Mouse (Mus musculus): Measurements from ENCODE around the gene Edc4. TPM values are rescaled to one million over a fixed set of nuclear protein-coding genes. Genes with fewer than 3 reads are reported as not detected.

Gene Edc4
- polyA plus RNA-seq, 1 experiment from 2014 or later, result 52.2 TPM

DNA sequence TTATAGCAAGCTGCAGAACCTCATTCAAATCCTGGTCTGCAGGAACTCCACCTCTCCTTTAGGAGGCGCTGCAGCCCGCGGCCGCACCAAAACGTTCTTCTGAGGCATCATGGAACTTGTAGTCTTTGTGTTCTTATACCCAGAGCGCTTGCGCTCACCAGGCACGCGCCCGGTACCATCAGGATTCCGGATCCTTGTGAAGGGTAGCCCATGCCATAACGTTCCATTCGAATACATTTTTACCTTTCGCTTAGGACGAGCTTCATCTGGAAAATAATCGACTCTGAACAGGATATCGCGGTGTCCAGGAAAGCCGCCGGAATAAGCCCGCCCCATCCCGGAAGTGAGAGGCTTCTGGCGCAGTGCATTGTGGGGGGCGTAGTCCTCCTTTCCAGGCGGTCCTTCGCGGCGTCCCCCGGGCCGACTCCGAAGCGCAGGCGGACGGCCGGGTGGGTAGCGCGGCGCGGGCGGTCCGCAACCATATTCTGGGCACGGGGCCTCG lies 25.9 kb upstream of the Edc4 start, which contains the start of gene Thap11:
Gene Thap11, plus strand, starts transcription at position 418 of the 502 bp plus-strand sequence.
- Histone ChIP-seq H3K27ac (replicated peaks) (peak within 1 kb of the TSS; percentile 89), H3K4me3 (peak within 1 kb of the TSS; percentile 57), H3K4me2 (peak within 1 kb of the TSS; percentile 98), H3K36me3 (no peaks in the 10 kb centered on the region), H3K9me3 (no peaks in the 10 kb centered on the region), H3K27me3 (no peaks in the 10 kb centered on the region), H3K4me1 (replicated peaks) (peaks cover 60% of the 10 kb centered on the region), H3K9ac (peak within 1 kb of the TSS; percentile 68)
- peak; percentile 90 for ATAC-seq (ENCODE audit: low FRiP score, low read depth)
- 0% methylated on average over 43 of the region's 43 CpGs for WGBS

DNA sequence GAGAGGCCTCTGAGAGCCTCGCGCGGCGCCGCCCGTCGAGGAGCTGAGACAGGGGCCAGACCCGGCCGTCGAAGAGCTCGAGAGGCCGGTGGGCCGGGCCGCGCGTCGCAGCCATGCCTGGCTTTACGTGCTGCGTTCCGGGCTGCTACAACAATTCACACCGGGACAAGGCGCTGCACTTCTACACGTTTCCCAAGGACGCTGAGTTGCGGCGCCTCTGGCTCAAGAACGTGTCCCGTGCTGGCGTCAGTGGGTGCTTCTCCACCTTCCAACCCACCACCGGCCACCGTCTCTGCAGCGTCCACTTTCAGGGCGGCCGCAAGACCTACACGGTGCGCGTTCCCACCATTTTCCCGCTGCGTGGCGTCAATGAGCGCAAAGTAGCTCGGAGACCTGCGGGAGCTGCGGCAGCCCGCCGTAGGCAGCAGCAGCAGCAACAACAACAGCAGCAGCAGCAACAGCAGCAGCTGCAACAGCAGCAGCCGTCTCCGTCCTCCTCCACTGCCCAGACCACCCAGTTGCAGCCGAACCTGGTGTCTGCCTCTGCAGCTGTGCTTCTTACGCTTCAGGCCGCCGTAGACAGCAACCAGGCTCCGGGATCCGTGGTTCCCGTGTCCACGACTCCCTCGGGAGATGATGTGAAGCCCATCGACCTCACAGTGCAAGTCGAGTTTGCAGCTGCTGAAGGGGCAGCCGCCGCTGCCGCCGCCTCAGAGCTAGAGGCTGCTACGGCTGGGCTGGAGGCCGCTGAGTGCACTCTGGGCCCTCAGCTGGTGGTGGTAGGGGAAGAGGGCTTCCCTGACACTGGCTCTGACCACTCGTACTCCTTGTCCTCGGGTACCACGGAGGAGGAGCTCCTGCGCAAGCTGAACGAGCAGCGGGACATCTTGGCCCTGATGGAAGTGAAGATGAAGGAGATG lies 25.2 kb upstream of the Edc4 start:
- Histone ChIP-seq H3K9ac (peak overlapping the region; percentile 68), H3K9me3 (no peaks in the 10 kb centered on the region), H3K27ac (replicated peaks) (peak overlapping the region; percentile 89), H3K4me3 (peak overlapping the region; percentile 57), H3K27me3 (no peaks in the 10 kb centered on the region), H3K4me1 (replicated peaks) (peaks cover 60% of the 10 kb centered on the region), H3K36me3 (no peaks in the 10 kb centered on the region), H3K4me2 (peak overlapping the region; percentile 98)
- under 1% methylated on average over 71 of the region's 71 CpGs for WGBS
- peak; percentile 16 for ATAC-seq (ENCODE audit: low FRiP score, low read depth)

DNA sequence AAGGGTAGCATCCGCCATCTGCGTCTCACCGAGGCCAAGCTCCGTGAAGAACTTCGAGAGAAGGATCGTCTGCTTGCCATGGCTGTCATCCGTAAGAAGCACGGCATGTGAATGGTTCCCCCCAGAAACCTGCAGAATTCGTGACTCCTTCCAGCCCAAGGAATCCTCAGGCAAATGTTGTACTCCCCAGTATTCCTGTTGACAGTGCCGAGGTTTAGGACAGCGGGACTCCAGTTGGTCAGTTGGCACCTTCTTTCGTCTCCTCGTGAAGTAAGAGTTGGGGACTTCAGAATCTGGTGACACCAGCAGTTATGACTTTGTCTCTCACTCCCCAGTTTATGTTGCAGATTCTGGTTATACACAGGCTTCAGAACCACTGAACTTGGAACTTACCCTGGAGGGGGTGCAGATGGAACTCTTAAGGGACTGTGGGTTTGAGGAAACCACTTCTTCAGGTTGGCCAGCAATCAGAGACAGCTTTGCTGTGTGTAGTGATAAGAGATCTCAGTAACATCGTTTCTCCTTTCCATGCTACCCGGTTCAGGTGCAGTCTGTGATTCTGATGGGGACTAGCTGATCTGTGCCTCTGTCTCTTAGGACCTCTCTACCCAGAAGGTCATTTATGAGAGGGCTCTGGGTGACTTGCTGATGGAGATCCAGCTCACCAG lies 24.4 kb upstream of the Edc4 start:
- 24% methylated on average over 15 of the region's 15 CpGs for WGBS
- Histone ChIP-seq H3K4me3 (peak overlapping the region; percentile 57), H3K9ac (peak overlapping the region; percentile 68), H3K27me3 (no peaks in the 10 kb centered on the region), H3K36me3 (no peaks in the 10 kb centered on the region), H3K9me3 (no peaks in the 10 kb centered on the region), H3K4me2 (peak overlapping the region; percentile 98), H3K27ac (replicated peaks) (peak overlapping the region; percentile 89), H3K4me1 (replicated peaks) (peaks cover 56% of the 10 kb centered on the region)
- ATAC-seq (ENCODE audit: low FRiP score, low read depth), result no peak

DNA sequence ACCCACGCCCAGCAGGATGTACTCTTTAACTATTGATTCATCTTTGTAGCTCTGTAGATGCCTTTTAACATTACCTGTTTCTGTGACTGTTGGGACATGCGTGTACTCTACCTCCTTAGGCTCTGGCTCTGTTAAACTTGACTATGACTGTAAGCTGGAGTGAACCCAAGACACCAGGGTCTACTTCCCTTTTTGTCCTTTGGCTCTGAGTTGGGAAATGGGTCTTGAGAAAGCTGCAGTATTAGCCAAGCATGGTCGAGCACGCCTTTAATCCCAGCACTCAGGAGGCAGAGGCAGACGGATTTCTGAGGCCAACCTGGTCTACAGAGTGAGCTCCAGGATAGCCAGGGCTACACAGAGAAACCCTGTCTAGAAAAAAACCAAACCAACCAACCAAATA lies 22.2 kb upstream of the Edc4 start:
- peaks cover 67% of the 10 kb centered on the region for H3K4me1 ChIP-seq (replicated peaks)
- WGBS, result 83% methylated on average over 5 of the region's 5 CpGs

DNA sequence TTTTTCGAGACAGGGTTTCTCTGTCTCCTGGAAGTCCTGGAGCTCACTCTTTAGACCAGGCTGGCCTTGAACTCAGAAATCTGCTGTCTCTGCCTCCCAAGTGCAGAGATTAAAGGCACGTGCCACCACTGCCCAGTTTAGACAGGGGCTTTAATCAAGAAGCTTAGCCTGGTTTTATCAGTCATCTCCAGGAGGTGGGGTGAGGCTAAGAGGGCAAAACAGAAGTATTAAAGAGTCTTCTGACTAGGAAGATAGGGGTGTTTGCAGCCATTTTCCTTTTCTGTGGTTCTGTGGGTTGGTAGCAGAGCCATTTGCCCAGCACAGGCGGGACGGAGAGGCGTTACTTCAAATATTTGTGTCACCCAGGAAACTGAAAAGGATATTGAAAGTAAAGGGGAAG lies 21.4 kb upstream of the Edc4 start:
- no peak overlapping the region for H3K4me2 ChIP-seq
- WGBS, result 78% methylated on average over 5 of the region's 5 CpGs
- no peak for ATAC-seq (ENCODE audit: low FRiP score, low read depth)
- H3K4me3 ChIP-seq, result no peak overlapping the region
- no peak overlapping the region for H3K27ac ChIP-seq (replicated peaks)
- no peaks in the 10 kb centered on the region for H3K36me3 ChIP-seq
- H3K9me3 ChIP-seq, result no peaks in the 10 kb centered on the region
- no peak overlapping the region for H3K9ac ChIP-seq
- peaks cover 68% of the 10 kb centered on the region for H3K4me1 ChIP-seq (replicated peaks)
- H3K27me3 ChIP-seq, result no peaks in the 10 kb centered on the region

More for the DNA sequence above, 22.2 kb upstream of the Edc4 start:
- no peaks in the 10 kb centered on the region for H3K27me3 ChIP-seq
- H3K4me3 ChIP-seq, result no peak overlapping the region
- H3K27ac ChIP-seq (replicated peaks), result no peak overlapping the region
- no peak overlapping the region for H3K9ac ChIP-seq
- no peaks in the 10 kb centered on the region for H3K36me3 ChIP-seq
- peak overlapping the region; percentile 16; the same call in 1 of the 2 replicates for H3K4me2 ChIP-seq
- H3K9me3 ChIP-seq, result no peaks in the 10 kb centered on the region
- ATAC-seq (ENCODE audit: low FRiP score, low read depth), result no peak

DNA sequence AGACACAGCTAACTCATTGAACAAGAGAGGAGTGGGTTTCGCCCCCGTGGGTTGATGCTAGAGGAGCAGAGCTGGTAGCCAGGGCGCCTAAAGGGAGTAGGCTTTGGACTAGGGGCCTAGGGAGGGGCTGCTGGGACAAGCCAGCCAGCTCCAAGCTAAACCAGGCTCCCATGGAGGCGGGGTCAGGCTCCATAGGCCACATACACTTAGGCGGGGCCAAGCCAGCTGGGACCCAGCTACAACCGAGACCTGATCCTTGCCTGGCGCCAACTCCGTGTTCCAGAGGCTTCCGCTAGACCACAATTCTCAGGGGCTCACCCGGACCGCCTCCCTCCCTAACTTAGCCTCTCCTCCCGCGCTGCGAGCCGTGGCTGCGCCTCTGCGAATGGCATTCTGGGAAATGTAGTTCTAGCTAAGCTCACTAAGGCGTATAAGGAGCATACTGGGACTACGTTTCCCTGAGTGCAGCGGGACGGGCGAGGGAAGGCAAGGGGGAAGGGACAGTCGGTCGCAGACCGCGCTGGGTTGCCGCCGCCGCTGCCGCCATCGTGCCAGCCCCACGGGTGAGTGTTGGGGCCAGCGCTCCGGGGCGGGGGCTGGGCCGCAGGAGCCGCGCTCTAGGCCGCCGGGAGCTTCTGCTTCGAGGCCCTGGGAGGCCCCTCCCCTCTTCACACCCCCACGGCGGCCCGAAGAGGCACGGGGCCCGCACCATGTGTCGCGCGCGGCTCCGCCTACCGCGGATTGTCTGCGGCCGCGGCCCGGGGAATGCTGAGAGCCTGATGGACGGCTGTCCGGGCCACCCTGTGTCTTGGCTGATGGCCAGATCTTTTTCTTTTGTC lies 20.3 kb upstream of the Edc4 start, which contains the start of gene Nutf2:
Gene Nutf2, plus strand, starts transcription at position 438 of the 839 bp plus-strand sequence.
- Histone ChIP-seq H3K27ac (replicated peaks) (peak within 1 kb of the TSS; percentile 93), H3K9ac (peak within 1 kb of the TSS; percentile 89), H3K9me3 (no peaks in the 10 kb centered on the region), H3K27me3 (no peaks in the 10 kb centered on the region), H3K36me3 (no peaks in the 10 kb centered on the region), H3K4me3 (peak within 1 kb of the TSS; percentile 82), H3K4me2 (peak within 1 kb of the TSS; percentile 79), H3K4me1 (replicated peaks) (peaks cover 67% of the 10 kb centered on the region)
- peak; percentile 97 for ATAC-seq (ENCODE audit: low FRiP score, low read depth)
- under 1% methylated on average over 59 of the region's 59 CpGs for WGBS

DNA sequence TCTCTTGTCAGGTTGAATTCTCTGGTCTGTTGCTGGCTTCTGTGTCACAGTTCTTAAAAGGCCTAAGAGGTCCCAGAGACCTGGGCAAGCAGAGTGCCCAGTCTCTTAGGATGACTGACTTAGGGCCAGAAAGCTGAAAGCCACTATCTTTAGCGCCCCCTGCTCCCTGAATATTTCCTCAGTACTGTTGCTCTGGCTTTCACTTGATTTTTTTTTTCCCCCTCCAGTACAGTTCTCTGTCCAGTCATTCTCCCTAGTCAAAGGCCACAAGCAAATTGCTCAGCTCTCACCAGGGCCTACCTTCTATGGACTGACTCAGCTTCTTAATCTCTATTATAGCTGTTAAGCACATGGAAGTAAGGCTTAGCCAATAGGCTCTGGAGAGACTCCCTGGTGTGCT lies 18.7 kb upstream of the Edc4 start:
- Histone ChIP-seq H3K27ac (replicated peaks) (no peak overlapping the region), H3K4me1 (replicated peaks) (peaks cover 52% of the 10 kb centered on the region), H3K9me3 (no peaks in the 10 kb centered on the region), H3K36me3 (peaks cover 8% of the 10 kb centered on the region; the same call in 1 of the 2 replicates), H3K4me3 (peak overlapping the region; percentile 82), H3K27me3 (no peaks in the 10 kb centered on the region), H3K9ac (peak overlapping the region; percentile 89), H3K4me2 (peak overlapping the region; percentile 79)
- no peak for ATAC-seq (ENCODE audit: low FRiP score, low read depth)
- WGBS, result 0% methylated on average over 1 of the region's 1 CpGs

DNA sequence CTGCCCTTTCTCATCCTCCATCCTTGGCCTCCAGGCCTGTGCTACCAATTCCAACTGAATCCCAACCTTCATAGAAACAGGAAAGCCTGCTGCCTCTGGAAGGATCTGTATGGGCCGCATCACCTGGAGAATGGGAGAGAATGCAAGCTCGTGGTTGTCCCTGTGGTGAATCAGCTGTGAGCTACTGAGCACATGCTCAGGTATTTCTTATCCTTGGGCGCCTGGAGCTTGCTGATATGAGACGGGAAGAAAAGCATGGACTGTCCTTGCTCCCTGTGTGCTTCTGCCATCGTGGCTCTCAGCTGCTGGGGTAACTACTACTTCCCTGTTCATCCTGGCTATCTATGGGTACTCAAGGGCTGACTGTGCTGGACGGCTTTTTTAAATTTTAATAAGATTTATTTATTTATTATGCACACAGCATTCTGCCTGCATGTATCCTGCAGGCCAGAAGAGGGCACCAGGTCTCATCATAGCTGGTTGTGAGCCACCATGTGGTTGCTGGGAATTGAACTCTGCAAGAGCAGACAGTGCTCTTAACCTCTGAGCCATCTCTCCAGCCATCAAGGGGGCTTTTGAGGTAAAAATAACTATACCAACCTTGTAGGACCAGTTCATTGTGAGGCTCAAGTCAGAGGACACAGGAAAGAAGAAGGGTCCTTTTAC lies 14.2 kb upstream of the Edc4 start:
- Histone ChIP-seq H3K27ac (replicated peaks) (no peak overlapping the region), H3K9ac (no peak overlapping the region), H3K27me3 (no peaks in the 10 kb centered on the region), H3K4me2 (no peak overlapping the region), H3K36me3 (peaks cover 29% of the 10 kb centered on the region), H3K9me3 (no peaks in the 10 kb centered on the region), H3K4me1 (replicated peaks) (peaks cover 19% of the 10 kb centered on the region), H3K4me3 (no peak overlapping the region)
- ATAC-seq (ENCODE audit: low FRiP score, low read depth), result no peak
- 88% methylated on average over 6 of the region's 6 CpGs for WGBS

DNA sequence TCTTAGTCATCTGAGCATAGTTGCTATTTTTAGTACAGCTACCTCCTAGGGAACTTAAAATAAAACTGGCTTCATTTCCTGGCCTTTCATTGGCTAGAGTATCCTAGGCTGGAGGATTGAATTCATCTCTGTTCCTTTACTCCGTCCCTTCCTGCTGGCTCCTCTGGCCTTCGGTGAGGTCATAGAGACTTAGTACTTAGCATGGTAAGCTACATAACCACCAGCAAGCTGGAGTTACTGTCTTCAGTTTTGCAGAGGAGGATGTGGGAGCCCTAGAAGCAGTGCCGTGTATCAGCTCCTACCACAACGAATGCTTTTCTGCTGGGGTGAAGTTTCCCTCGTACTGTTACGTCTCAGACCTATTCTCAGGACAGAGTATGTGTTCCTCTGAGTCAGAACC lies 6.4 kb upstream of the Edc4 start:
- H3K27me3 ChIP-seq, result no peaks in the 10 kb centered on the region
- H3K36me3 ChIP-seq, result peaks cover 54% of the 10 kb centered on the region
- H3K9me3 ChIP-seq, result no peaks in the 10 kb centered on the region
- no peaks in the 10 kb centered on the region for H3K4me1 ChIP-seq (replicated peaks)
- no peak overlapping the region for H3K27ac ChIP-seq (replicated peaks)
- no peak overlapping the region for H3K4me2 ChIP-seq
- WGBS, result 93% methylated on average over 6 of the region's 6 CpGs
- H3K9ac ChIP-seq, result no peak overlapping the region
- ATAC-seq (ENCODE audit: low FRiP score, low read depth), result no peak
- no peak overlapping the region for H3K4me3 ChIP-seq

DNA sequence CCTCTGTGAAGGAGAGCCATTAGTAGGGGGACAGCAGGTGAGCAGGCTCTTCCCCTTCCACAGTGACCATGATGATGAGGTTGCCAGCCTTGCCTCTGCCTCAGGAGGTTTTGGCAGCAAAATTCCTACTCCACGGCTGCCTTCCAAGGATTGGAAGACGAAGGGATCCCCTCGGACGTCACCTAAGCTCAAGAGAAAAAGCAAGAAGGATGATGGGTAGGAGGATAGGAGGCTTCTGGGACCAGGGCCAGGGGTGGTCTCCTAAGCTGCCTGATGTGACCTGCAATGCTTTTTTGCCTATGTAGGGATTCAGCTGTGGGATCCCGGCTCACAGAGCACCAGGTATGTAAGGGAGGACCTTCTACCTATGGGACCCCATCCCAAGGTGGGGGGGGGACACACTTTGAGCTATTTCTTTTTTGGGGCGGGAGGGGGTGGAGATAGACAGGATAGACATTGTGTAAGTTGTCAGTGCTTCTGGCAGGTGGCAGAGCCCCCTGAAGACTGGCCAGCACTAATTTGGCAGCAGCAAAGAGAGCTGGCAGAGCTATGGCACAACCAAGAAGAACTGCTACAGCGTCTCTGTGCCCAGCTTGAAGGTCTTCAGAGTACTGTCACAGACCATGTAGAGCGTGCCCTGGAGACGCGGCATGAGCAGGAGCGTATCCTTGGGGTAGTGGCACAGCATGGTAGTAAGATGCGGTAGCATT lies 9.2 kb downstream of the Edc4 start:
- Histone ChIP-seq H3K36me3 (peaks cover 79% of the 10 kb centered on the region), H3K4me2 (no peak overlapping the region), H3K9ac (no peak overlapping the region), H3K27ac (replicated peaks) (no peak overlapping the region), H3K27me3 (no peaks in the 10 kb centered on the region), H3K4me1 (replicated peaks) (peaks cover 6% of the 10 kb centered on the region), H3K9me3 (no peaks in the 10 kb centered on the region), H3K4me3 (no peak overlapping the region)
- 94% methylated on average over 12 of the region's 12 CpGs for WGBS
- no peak for ATAC-seq (ENCODE audit: low FRiP score, low read depth)

Measured in hindbrain, embryonic 15.5 days (tissue).